Mouse (Mus musculus) CH12.LX (cell line): ENCODE results near the gene Zdhhc1. TPM values are rescaled to one million over a fixed set of nuclear protein-coding genes. Genes with fewer than 3 reads are reported as not detected.

ENCODE experiments used
- DNase-seq: peaks from one replicate; pipeline ENCODE4 v3.0.0-alpha.2; 2013; ENCODE audit errors: extremely low read depth
- H3K27ac ChIP-seq: 2 replicates; pipeline ENCODE4 v1.5.1; 2012; ENCODE audit warnings: low read depth, mild to moderate bottlenecking, control low read depth, moderate library complexity; ENCODE audit not compliant: insufficient read depth
- H3K27me3 ChIP-seq: replicated peaks from 2 replicates; pipeline ENCODE3; 2012; ENCODE audit warnings: inconsistent platforms
- H3K36me3 ChIP-seq, 2 experiments: replicated peaks in 1 of 2; 2 replicates each; pipeline versions ENCODE3 to v1.6.1; 2012; ENCODE audit warnings: inconsistent platforms in 1 of 2, low read length in 1 of 2, mild to moderate bottlenecking in 1 of 2, mixed read lengths in 1 of 2, moderate library complexity in 1 of 2; ENCODE audit not compliant: control insufficient read depth in 1 of 2, insufficient read depth in 1 of 2
- H3K4me1 ChIP-seq, 2 experiments: 2 replicates each; pipeline ENCODE4 v1.6.1; 2012; ENCODE audit warnings: inconsistent platforms in 1 of 2, moderate library complexity in 1 of 2; ENCODE audit not compliant: insufficient read depth in 2 of 2, control insufficient read depth in 1 of 2
- H3K4me2 ChIP-seq: 2 replicates; pipeline ENCODE4 v1.6.1; 2012; ENCODE audit warnings: low read depth, mild to moderate bottlenecking, control low read depth; ENCODE audit not compliant: poor library complexity, insufficient read depth, severe bottlenecking
- H3K4me3 ChIP-seq, 3 experiments: fragments of 150-350 bp in 1 of 3; sonication (generic) in 1 of 3; replicated peaks in 1 of 3; 2 replicates each; pipeline versions ENCODE3 to v1.5.1; 2011 to 2012; ENCODE audit warnings: low read depth in 2 of 3, low read length in 2 of 3, mild to moderate bottlenecking in 2 of 3, moderate library complexity in 2 of 3, control low read depth in 1 of 3, improper control_type of control experiment in 1 of 3, inconsistent platforms in 1 of 3, mixed read lengths in 1 of 3; ENCODE audit not compliant: poor library complexity in 1 of 3
- H3K79me2 ChIP-seq: replicated peaks from 2 replicates; pipeline ENCODE4 v1.6.1; 2012; ENCODE audit warnings: mild to moderate bottlenecking, moderate library complexity; ENCODE audit not compliant: control insufficient read depth, poor library complexity, insufficient read depth, severe bottlenecking; ENCODE audit errors: extremely low read depth
- H3K9ac ChIP-seq: 2 replicates; pipeline ENCODE4 v1.6.1; 2012; ENCODE audit warnings: low read depth, mild to moderate bottlenecking, control low read depth, moderate library complexity; ENCODE audit not compliant: insufficient read depth
- H3K9me3 ChIP-seq: replicated peaks from 2 replicates; pipeline ENCODE3; 2012; ENCODE audit warnings: low read length, inconsistent platforms, mixed read lengths
- CHD1 ChIP-seq: IDR thresholded peaks from 2 replicates; pipeline ENCODE4 v1.6.1; 2012; ENCODE audit warnings: low read depth, low read length, improper control_type of control experiment, inconsistent platforms
- PAX5 ChIP-seq: IDR thresholded peaks from 2 replicates; pipeline ENCODE4 v1.6.1; 2012; ENCODE audit warnings: low read length, inconsistent platforms, mixed read lengths
- RCOR1 ChIP-seq: conservative IDR thresholded peaks from 2 replicates; pipeline ENCODE4 v1.6.1; 2012; ENCODE audit warnings: low read depth, mild to moderate bottlenecking, inconsistent platforms, low read length, improper control_type of control experiment
- USF2 ChIP-seq: conservative IDR thresholded peaks from 2 replicates; pipeline ENCODE4 v1.6.1; 2011; ENCODE audit warnings: low read depth, low read length, improper control_type of control experiment
- dilution Hi-C: fragments of 300-500 bp; cut with MboI; formaldehyde crosslinking; loops from 2 replicates; pipeline ENCODE4 v1.14.3; 2020; ENCODE audit warnings: low sequenced_read_pairs; ENCODE audit not compliant: extremely low pct_unique_long_range_greater_than_20kb, extremely low pct_ligation_motif_present
- in situ Hi-C: fragments of 300-500 bp; cut with MboI; formaldehyde crosslinking; loops from 3 replicates; pipeline ENCODE4 v1.14.3; 2019; ENCODE audit warnings: low sequenced_read_pairs, low pct_ligation_motif_present, low pct_unique_long_range_greater_than_20kb, mixed read lengths
- polyA plus RNA-seq: library from polyadenylated mRNA; unstranded; fragments of >175 nt; gene quantifications from 2 replicates; pipeline ENCODE4 v1.2.1, GENCODE M21; 2012; ENCODE audit warnings: low read depth; ENCODE audit not compliant: insufficient read length
- total RNA-seq, 2 experiments: library from RNA; depleted of rRNA; stranded (reverse); fragments of 300-350 nt in 1 of 2; fragments of >200 nt in 1 of 2; gene quantifications; 2 replicates each; pipeline ENCODE4 v1.2.3; 2012 to 2014

The Zdhhc1 gene
- total and polyA plus RNA-seq, 3 experiments = 1.6 to 3.6 (median 2.6) TPM

GRCm38 (mm10) chr8:105426878-105427277 lies 69.8 kb downstream of the Zdhhc1 start:
- H3K79me2 ChIP-seq = no peaks in the 10 kb centered on the region
- TF ChIP-seq PAX5 = no peak
- TF ChIP-seq USF2 = no peak
- no peak for TF ChIP-seq RCOR1
- no peak for TF ChIP-seq CHD1
- TF ChIP-seq, all 38 proteins: peak for 0
- no peaks in the 10 kb centered on the region for H3K4me1 ChIP-seq
- H3K4me2 ChIP-seq = no peak overlapping the region; the same call in 1 of the 2 replicates
- H3K9me3 ChIP-seq = no peaks in the 10 kb centered on the region
- dilution Hi-C loops = no loop called here
- no peaks in the 10 kb centered on the region for H3K36me3 ChIP-seq
- H3K4me3 ChIP-seq = no peak overlapping the region
- peaks cover 1% of the 10 kb centered on the region for H3K27me3 ChIP-seq
- no peak overlapping the region for H3K27ac ChIP-seq
- H3K9ac ChIP-seq = no peak overlapping the region
- in situ Hi-C loops = no loop called here
- DNase-seq = no peak

Other genes starting within 250 kb of the Zdhhc1 start
Only the 20 nearest of the 27 such genes appear.
- gene 4931428F04Rik, start 207.0 kb downstream of the Zdhhc1 start, total RNA-seq (2012; rRNA removed) = 4.7 and 4.8 TPM in 2 replicates
- 2.2 and 2.7 TPM in 2 replicates for gene 4931428F04Rik, start 207.0 kb downstream of the Zdhhc1 start, total RNA-seq (2014; rRNA removed)
- gene 4931428F04Rik, start 207.0 kb downstream of the Zdhhc1 start, polyA plus RNA-seq = 9.1 and 9.4 TPM in 2 replicates
- 10.9 and 12.5 TPM in 2 replicates for gene Exoc3l, start 200.8 kb downstream of the Zdhhc1 start, total RNA-seq (2012; rRNA removed)
- 3.9 and 4.4 TPM in 2 replicates for gene Exoc3l, start 200.8 kb downstream of the Zdhhc1 start, total RNA-seq (2014; rRNA removed)
- gene Exoc3l, start 200.8 kb downstream of the Zdhhc1 start, polyA plus RNA-seq = 6.3 and 7.5 TPM in 2 replicates
- 51.0 and 62.4 TPM in 2 replicates for gene E2f4, start 199.2 kb downstream of the Zdhhc1 start, total RNA-seq (2012; rRNA removed)
- 34.1 and 39.9 TPM in 2 replicates for gene E2f4, start 199.2 kb downstream of the Zdhhc1 start, total RNA-seq (2014; rRNA removed)
- 165 and 198 TPM in 2 replicates for gene E2f4, start 199.2 kb downstream of the Zdhhc1 start, polyA plus RNA-seq
- gene Elmo3, start 191.3 kb downstream of the Zdhhc1 start, total RNA-seq (2012; rRNA removed) = 1.4 and 1.6 TPM in 2 replicates
- gene Elmo3, start 191.3 kb downstream of the Zdhhc1 start, total RNA-seq (2014; rRNA removed) = 0.72 and 0.77 TPM in 2 replicates
- 1.3 and 2.4 TPM in 2 replicates for gene Elmo3, start 191.3 kb downstream of the Zdhhc1 start, polyA plus RNA-seq
- 1.7 and 1.8 TPM in 2 replicates for gene Lrrc29, start 170.6 kb downstream of the Zdhhc1 start, total RNA-seq (2012; rRNA removed)
- 0.73 and 1.4 TPM in 2 replicates for gene Lrrc29, start 170.6 kb downstream of the Zdhhc1 start, total RNA-seq (2014; rRNA removed)
- gene Lrrc29, start 170.6 kb downstream of the Zdhhc1 start, polyA plus RNA-seq = 1.4 and 1.8 TPM in 2 replicates
- 88.1 and 113 TPM in 2 replicates for gene Tmem208, start 170.5 kb downstream of the Zdhhc1 start, total RNA-seq (2012; rRNA removed)
- gene Tmem208, start 170.5 kb downstream of the Zdhhc1 start, total RNA-seq (2014; rRNA removed) = 133 and 135 TPM in 2 replicates
- gene Tmem208, start 170.5 kb downstream of the Zdhhc1 start, polyA plus RNA-seq = 76.2 and 99.9 TPM in 2 replicates
- 3.1 and 3.5 TPM in 2 replicates for gene Fhod1, start 148.9 kb downstream of the Zdhhc1 start, total RNA-seq (2012; rRNA removed)
- 0.81 and 1.8 TPM in 2 replicates for gene Fhod1, start 148.9 kb downstream of the Zdhhc1 start, total RNA-seq (2014; rRNA removed)
- gene Fhod1, start 148.9 kb downstream of the Zdhhc1 start, polyA plus RNA-seq = 7.4 and 8.1 TPM in 2 replicates
- gene Slc9a5, start 148.1 kb downstream of the Zdhhc1 start, total RNA-seq (2012; rRNA removed) = 3.5 and 4.5 TPM in 2 replicates
- gene Slc9a5, start 148.1 kb downstream of the Zdhhc1 start, total RNA-seq (2014; rRNA removed) = 0.72 and 0.95 TPM in 2 replicates
- 3.1 and 3.5 TPM in 2 replicates for gene Slc9a5, start 148.1 kb downstream of the Zdhhc1 start, polyA plus RNA-seq
- gene Plekhg4, start 123.6 kb downstream of the Zdhhc1 start, total RNA-seq (2012; rRNA removed) = 0.80 and 1.1 TPM in 2 replicates
- gene Plekhg4, start 123.6 kb downstream of the Zdhhc1 start, total RNA-seq (2014; rRNA removed) = 0.44 and 0.59 TPM in 2 replicates
- gene Plekhg4, start 123.6 kb downstream of the Zdhhc1 start, polyA plus RNA-seq = 0.33 and 0.54 TPM in 2 replicates
- gene Kctd19, start 83.4 kb downstream of the Zdhhc1 start, total RNA-seq (2012; rRNA removed) = 0.08 TPM in 1 of 2 replicates, not detected in the other
- gene Kctd19, start 83.4 kb downstream of the Zdhhc1 start, total RNA-seq (2014; rRNA removed) = not detected in 2 replicates
- gene Kctd19, start 83.4 kb downstream of the Zdhhc1 start, polyA plus RNA-seq = 0.22 TPM in 1 of 2 replicates, not detected in the other
- gene Lrrc36, start 83.3 kb downstream of the Zdhhc1 start, total RNA-seq (2012; rRNA removed) = 0.34 and 0.38 TPM in 2 replicates
- gene Lrrc36, start 83.3 kb downstream of the Zdhhc1 start, total RNA-seq (2014; rRNA removed) = 0.26 TPM in 1 of 2 replicates, not detected in the other
- gene Lrrc36, start 83.3 kb downstream of the Zdhhc1 start, polyA plus RNA-seq = 0.19 TPM in 2 replicates
- 0.25 TPM in 2 replicates for gene Tppp3, start 25.4 kb downstream of the Zdhhc1 start, total RNA-seq (2012; rRNA removed)
- not detected in 2 replicates for gene Tppp3, start 25.4 kb downstream of the Zdhhc1 start, total RNA-seq (2014; rRNA removed)
- 0.39 and 0.49 TPM in 2 replicates for gene Tppp3, start 25.4 kb downstream of the Zdhhc1 start, polyA plus RNA-seq
- not detected in 2 replicates for gene Hsd11b2, start 21.9 kb upstream of the Zdhhc1 start, total RNA-seq (2012; rRNA removed)
- not detected in 2 replicates for gene Hsd11b2, start 21.9 kb upstream of the Zdhhc1 start, total RNA-seq (2014; rRNA removed)
- gene Hsd11b2, start 21.9 kb upstream of the Zdhhc1 start, polyA plus RNA-seq = not detected in 2 replicates
- 38.0 and 48.8 TPM in 2 replicates for gene Atp6v0d1, start 69.1 kb upstream of the Zdhhc1 start, total RNA-seq (2012; rRNA removed)
- gene Atp6v0d1, start 69.1 kb upstream of the Zdhhc1 start, total RNA-seq (2014; rRNA removed) = 51.0 and 55.3 TPM in 2 replicates
- 48.8 and 53.6 TPM in 2 replicates for gene Atp6v0d1, start 69.1 kb upstream of the Zdhhc1 start, polyA plus RNA-seq
- gene Ripor1, start 108.4 kb upstream of the Zdhhc1 start, total RNA-seq (2012; rRNA removed) = 1.5 and 1.7 TPM in 2 replicates
- gene Ripor1, start 108.4 kb upstream of the Zdhhc1 start, total RNA-seq (2014; rRNA removed) = 0.24 and 0.28 TPM in 2 replicates
- 5.8 and 7.2 TPM in 2 replicates for gene Ripor1, start 108.4 kb upstream of the Zdhhc1 start, polyA plus RNA-seq
- gene Ctcf, start 139.7 kb upstream of the Zdhhc1 start, total RNA-seq (2012; rRNA removed) = 42.3 and 47.2 TPM in 2 replicates
- gene Ctcf, start 139.7 kb upstream of the Zdhhc1 start, total RNA-seq (2014; rRNA removed) = 48.3 and 52.4 TPM in 2 replicates
- gene Ctcf, start 139.7 kb upstream of the Zdhhc1 start, polyA plus RNA-seq = 97.9 and 107 TPM in 2 replicates
- gene Agrp, start 140.5 kb upstream of the Zdhhc1 start, total RNA-seq (2012; rRNA removed) = 0.21 and 0.30 TPM in 2 replicates
- gene Agrp, start 140.5 kb upstream of the Zdhhc1 start, total RNA-seq (2014; rRNA removed) = not detected in 2 replicates
- not detected in 2 replicates for gene Agrp, start 140.5 kb upstream of the Zdhhc1 start, polyA plus RNA-seq
- gene Carmil2, start 189.4 kb upstream of the Zdhhc1 start, total RNA-seq (2012; rRNA removed) = 7.5 and 7.6 TPM in 2 replicates
- 1.7 and 2.0 TPM in 2 replicates for gene Carmil2, start 189.4 kb upstream of the Zdhhc1 start, total RNA-seq (2014; rRNA removed)
- gene Carmil2, start 189.4 kb upstream of the Zdhhc1 start, polyA plus RNA-seq = 32.6 and 33.2 TPM in 2 replicates
- gene Acd, start 204.2 kb upstream of the Zdhhc1 start, total RNA-seq (2012; rRNA removed) = 10.9 and 11.9 TPM in 2 replicates
- 4.8 and 5.2 TPM in 2 replicates for gene Acd, start 204.2 kb upstream of the Zdhhc1 start, total RNA-seq (2014; rRNA removed)
- gene Acd, start 204.2 kb upstream of the Zdhhc1 start, polyA plus RNA-seq = 31.8 and 40.0 TPM in 2 replicates
- gene Pard6a, start 204.2 kb upstream of the Zdhhc1 start, total RNA-seq (2012; rRNA removed) = 17.5 and 32.3 TPM in 2 replicates
- gene Pard6a, start 204.2 kb upstream of the Zdhhc1 start, total RNA-seq (2014; rRNA removed) = 18.9 and 23.3 TPM in 2 replicates
- 10.0 and 15.9 TPM in 2 replicates for gene Pard6a, start 204.2 kb upstream of the Zdhhc1 start, polyA plus RNA-seq